Mouse (Mus musculus) layer of hippocampus, adult 11-12 months (tissue): Measurements from ENCODE around the gene Iqschfp.

Experiments
- DNase-seq: peaks from one replicate; pipeline ENCODE4 v3.0.0; 2022; ENCODE audit warnings: low spot score

Iqschfp gene

DNA sequence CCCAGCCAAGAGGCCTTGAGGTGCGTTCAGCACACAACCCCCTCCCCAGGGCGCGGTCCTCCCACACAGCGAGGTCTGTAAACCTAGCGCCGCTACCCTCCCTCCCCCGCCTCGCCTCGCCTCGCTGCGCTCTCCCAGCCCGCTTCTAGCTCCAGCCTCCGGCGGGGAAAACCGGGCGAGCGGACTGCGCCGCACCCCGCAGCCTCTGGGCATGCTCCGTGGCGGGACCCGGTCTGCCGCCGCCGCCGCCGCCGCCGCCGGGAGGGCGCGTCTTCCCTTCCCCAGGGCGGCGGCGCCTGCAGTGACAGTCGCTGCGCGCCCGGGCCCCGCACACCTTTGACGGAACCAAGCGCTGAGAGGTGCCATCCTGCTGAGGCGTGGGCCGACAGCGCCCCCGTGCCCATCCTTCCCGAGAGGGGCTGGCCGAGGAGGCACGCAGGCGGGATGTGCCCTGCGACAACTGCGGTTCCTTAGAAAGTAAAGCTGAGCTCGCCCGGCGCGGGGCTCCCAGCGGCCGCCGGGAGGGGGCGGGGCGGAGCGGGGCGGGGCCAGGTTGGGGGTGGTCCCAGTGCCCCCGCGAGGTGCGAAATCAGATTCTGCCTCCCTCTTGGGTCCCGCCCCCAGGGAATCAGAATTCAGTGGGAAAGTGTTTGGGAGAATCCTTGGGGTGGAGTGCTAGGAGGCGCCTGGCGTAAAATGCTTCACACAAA, 601.7 kb downstream of the Iqschfp start:
- peak; percentile 74 for DNase-seq

DNA sequence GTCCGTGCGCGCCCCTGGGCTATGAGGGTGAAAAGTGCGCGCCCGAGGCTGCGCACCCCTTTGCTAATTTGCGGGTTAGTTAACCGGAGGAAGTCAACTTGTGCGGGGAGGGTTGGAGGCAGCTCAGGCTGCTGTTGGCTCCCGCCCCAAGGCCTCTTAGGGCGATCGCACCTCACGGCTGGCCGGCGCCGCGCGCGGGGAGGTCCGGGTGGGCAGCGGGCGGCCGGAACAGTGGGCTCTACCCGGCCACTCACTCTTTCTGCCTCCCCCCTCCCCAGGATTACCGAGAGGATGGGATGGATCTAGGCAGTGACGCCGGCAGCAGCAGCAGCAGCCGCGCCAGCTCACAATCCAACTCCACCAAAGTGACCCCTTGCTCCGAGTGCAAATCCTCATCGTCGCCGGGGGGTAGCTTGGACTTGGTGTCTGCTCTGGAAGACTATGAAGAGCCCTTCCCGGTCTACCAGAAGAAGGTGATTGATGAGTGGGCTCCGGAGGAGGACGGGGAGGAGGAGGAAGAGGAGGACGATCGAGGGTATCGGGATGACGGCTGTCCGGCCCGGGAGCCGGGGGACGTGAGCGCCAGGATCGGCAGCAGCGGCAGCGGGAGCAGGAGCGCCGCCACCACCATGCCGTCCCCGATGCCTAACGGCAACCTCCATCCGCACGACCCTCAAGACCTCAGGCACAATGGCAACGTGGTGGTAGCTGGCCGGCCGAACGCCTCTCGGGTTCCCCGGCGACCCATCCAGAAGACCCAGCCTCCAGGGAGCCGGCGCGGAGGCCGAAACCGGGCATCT, 602.5 kb downstream of the Iqschfp start:
- no peak for DNase-seq

DNA sequence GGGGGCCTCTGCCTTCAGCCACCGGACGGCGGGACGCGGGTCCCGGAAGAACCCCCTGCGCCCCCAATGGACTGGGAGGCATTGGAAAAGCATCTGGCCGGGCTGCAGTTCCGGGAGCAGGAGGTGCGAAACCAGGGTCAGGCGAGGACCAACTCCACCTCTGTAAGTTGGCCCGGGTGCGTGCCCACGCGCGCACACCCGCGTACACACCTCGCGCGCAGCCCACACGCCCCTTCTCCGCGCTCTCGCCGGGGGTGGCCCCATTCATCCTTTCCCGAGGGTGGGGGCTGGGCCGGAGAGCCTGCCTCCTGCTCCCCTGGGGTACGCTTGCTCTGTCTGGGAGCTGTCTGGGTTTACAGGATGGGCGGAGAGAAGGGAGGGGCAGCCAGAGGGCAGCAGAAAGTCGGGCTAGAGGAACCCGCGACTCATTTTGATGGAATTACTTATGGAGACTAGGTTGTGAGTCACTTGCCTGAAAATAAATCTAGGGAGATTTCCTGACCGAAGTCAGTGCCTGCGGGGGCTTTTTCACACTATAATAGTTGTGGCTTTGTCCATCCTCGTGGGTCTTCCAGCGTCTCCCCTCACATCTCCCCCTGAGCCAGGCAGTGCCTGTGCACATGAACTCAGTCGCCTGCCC, 603.2 kb downstream of the Iqschfp start:
- peak; percentile 71 for DNase-seq

DNA sequence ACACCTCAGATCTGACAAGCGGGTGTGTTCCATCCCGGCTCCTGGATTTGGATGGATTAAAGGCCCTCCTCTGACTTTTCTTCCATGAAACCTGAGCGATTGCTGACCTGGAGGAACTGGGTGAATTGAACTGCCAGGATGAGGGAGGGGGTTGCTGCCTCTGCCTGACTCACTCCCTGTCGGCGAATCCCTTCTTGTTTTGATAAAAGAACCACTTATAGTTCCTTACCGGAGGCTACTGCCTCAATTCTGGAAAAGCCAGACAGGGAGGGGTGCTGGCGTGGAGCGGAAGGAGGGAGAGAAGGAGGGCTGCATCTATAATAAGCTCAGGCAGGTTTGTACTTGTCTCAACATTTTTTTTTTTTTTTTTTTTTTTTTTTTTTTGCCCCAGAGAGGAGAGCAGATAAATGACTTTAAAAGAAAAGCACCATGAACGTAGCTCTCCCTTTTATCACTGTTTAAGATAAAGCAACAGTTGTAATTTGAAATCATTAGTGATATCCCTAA, 603.8 kb downstream of the Iqschfp start:
- no peak for DNase-seq

DNA sequence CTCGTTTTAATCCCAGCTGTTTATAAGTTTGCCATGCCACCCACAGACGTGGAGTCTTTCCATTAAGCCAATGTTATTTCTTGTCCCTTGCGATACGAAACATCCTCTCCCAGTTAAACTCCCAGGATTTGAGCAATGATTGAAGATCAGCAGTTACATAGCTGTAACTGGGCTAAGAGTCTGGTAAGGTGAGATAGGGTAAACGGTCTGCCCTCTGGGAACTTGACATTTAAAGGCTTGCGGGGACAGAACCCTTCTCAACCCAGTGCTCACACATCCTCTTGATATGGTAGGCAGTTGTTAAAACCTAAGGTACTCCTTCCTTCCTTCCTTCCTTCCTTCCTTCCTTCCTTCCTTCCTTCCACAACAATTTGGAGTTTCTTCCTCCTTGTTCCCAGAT, 604.5 kb downstream of the Iqschfp start:
- DNase-seq = no peak

DNA sequence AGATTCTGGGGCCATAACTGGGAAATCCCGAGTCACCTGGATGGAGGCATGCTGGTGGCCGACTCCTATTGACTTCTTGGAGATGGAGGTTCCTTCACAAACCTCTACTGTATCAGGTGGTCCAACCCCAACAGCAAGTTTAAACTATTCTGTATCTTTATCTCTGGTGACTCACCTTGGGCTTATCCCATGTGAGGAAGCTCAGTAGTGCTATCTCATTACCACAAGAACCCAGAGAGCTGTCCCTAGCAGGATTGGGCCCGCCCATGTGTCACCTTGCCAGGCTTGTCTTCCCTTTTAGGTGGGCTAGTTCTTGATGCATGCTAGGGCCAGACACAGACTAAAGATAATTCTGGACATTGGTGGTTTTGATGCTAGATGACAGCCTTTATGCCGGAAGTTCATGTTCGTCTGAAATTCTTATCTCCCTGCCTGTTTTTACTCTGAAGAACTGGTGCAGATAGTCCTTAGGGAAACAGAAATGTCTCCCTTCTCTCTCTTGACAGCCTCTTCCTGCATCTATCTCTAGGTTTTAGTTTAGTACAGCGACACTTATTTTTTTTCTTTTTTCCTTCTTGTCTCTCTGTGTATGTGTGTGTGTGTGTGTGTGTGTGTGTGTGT, 607.6 kb downstream of the Iqschfp start:
- DNase-seq = no peak

DNA sequence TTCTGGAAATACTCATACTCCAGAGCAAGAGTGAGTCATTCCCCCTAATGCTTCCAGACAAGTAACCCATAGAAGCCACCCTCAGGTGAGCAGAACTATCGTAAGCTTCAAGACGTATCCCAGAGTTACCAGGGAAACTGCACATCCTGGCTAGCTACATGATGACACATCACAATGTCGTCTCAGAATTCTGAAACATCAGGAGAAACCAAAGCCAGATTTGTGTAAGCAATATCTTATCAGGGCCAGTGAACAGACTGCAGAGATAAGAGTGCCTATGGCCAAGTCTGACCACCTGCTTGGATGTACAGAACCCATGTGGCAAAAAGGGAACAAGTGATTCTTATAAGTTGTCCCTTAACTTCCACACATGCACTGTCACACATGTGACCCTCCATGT, 612.8 kb downstream of the Iqschfp start:
- DNase-seq = no peak

DNA sequence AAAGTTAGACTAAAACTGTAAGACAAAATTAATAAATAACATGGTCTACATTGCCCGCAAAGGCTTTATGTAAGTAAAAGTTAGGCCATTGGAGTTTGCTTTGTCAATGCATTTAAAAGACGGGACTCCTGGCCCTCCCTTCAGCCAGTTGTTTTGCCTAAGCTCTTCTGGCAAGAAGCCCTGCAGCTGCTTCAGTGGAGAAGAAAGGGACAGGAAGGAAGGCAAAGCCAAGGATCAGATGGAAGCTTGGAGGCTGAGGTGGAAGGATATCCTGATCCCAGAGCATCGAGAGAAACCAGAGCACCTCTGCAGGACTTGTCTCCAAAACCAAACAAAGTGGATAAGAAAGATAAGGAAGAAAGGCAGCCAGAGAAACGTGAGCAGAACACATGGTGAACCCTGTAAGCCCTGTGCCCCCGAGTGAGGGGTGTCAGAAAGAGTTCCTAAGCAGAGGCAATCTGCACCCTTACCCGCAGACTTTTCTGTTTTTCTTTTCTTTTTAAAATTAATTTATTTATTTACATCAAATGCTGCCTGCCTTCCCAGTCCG, 614.8 kb downstream of the Iqschfp start:
- no peak for DNase-seq

DNA sequence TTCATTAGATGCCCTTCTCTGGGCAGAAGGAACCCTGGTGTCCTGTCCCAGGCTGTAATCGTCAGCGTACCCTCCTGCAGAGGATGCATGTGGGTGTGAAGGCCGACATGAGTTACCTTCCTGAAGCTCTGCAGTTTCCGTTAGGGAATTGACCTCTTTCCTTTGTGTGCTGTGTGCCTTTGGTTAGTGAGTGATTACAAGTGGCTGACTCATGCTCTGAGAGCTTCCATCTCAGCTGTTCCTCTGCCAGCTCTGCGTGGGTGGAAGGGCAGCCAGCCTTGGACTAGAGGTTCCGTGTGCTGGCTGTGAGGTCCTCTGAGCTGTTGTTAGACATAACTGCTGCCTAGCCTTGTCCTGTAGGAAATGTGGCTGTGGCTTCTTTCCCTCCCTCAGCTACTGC, 616.6 kb downstream of the Iqschfp start:
- peak; percentile 65 for DNase-seq

DNA sequence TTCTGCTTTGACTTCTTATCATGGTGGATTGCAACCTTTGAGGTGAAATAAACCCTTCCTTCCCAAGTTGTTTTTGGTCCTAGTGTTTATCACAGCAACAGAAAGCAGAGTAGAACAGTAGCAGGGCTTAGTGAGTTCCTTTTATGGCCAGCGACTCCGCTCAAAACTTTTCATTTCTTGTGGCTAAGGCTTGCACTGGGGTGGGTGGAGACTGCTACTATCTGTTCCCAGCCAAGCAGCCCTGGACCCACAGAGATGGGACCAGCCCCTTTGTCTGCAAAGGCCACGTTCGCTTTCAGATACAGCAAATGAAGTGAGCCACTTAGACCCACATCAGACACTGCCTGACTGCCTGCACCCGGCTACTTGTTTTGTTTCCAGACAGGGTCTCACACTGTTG, 618.8 kb downstream of the Iqschfp start:
- DNase-seq = no peak

DNA sequence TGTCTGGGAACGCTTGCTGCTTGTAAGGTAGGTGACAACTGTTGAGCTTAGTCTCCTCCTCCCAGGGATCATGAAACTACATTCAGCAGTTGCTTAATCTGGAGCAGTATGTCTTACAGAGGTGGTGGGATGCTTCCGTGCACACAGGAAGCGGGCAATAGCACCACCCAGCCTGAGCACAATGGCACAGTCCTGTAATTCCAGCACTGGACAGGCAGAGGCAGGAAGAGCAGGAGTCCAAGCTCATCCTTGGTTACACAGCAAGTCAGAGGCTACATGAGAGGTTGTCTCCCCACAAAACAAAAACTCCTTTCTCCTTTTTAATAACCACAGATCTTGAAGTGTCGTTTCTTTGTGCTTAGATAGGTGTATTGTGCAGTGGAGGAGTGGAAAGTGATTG, 619.7 kb downstream of the Iqschfp start:
- no peak for DNase-seq

DNA sequence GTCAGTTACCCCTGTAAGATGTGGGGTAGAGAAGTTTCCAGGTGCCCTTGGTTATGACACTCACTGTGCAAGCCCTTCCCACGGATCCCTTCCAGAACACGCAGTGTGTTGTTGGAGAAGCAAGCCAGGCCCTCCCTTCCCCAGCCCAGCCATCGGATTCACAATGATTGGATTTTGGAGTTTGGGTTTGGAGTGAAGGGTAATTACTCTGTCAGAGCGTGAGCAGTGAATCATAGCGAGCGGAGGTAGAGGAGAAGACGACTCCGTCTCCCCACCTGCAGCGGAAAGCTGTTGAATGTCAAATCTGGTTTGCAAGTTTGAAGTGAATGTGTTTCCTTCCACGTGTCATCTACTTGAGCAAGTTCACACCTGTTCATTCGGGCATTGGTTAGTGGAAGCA, 620.3 kb downstream of the Iqschfp start:
- no peak for DNase-seq

DNA sequence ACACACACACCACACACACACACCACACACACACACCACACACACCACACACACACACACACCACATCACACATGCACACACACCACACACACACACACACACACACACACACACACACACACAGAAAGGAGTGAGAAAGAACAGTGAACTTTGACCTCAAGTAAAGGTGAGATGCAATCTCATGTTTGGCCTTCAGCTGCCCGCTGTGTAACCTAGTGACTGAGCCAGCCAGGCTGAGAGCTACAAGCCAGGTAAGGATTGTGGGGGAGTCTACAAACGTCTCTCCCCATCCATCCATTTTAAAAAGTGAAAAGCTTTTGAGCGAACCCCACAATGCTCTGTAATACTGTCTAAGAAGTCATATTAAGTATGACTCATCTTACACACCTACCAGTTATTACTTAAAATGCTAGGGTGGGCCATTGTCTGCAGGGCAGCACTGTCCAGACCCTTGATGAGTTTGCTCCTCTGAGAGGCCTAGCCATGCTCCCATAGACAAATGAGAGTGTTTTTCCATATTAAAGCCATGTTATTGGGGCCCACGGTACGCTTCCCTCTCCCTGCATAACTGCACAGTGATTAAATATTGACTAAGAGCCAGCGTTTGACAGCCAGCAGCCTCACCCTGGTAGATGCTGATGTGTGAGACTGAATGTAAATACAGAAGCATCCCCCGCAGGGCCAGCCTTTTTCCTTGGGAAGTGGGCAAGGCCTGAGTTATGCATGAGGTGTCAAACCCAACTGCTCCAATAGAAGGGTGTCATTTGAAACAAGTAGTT, 621.5 kb downstream of the Iqschfp start:
- DNase-seq = no peak

DNA sequence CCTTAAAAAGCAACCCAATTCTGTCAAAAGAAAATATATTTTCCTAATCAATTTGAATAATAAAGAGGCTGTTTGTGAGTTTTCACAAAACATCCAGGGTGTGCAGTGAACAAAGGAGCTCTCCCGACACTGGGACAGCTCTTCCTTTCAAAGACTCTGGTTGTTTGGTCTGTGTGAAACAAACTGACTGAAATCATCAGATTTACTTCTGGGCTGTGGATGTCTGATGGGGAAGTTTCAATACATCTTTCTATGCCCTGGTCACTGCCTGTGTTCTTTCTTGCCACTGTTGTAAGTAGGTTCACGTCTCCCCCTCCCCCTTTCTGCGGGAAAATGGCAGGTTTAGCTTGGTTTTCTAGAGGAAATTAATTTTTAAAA, 622.1 kb downstream of the Iqschfp start:
- no peak for DNase-seq

DNA sequence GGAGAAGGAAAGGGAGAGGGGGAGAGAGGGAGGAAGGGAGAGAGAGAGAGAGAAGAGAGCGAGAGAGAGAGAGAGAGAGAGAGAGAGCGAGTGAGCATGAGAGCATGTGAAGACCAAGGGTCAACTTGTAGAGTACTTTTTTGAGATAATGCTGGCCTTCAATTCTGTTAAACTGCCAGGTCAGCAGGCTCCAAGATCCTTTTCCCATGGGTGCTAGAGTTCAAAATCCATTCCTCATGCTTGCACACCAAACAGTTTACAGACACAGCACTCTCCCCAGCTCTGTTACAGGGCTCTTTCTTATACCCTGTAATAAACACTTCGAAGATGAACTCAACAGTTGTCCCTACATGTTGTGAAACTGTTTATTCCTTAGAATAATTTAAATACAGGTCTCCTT, 622.7 kb downstream of the Iqschfp start:
- no peak for DNase-seq

DNA sequence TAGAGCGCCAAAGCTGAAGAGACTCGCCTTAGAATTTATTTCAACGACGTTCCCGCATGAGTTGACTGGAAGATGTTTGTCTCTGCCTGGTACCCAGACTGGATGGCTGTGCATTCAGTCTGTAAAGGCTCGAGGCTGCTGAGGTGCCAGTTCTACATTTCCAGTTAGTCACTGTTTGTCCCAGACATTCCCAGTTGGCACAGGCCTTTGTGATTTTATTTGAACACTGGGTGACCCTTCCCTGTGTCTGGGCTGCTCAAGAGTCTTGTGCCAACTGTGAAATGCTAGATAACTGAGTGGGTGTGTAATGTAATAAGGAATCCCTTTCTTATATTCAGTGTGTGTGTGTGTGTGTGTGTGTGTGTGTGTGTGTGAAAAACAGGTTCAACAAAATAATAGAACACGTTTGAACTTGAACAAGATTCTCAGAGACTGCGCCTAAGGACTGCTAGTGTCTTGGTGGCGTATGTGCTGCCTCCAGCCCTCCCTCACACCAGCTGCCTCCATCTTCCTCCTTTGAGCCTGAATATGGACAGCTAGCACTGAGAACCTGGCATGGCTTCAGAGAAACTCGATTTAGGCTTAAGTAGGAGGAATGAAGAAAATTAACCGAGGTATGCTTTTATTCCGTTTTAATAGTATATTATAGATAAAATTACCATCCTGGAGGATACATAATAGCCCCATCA, 624.5 kb downstream of the Iqschfp start:
- DNase-seq = no peak

DNA sequence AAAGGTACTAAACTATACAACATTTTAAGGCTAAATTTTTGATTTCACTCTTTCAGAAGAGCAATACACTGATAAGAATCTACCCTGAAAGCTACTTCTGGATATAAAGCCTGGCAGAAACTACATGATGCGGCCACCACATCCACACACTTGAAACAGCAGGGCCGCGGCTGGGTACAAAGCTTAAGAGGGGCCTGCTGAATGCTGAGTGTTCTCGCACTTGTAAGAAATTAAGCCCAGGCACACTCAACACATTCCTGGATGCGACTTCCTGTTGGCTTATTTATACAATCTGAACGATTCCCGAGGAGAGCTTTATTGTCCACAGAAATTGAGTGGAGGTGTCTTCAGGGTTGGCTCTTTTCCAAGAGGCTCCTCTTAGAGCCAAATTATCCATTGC, 625.2 kb downstream of the Iqschfp start:
- DNase-seq = no peak

DNA sequence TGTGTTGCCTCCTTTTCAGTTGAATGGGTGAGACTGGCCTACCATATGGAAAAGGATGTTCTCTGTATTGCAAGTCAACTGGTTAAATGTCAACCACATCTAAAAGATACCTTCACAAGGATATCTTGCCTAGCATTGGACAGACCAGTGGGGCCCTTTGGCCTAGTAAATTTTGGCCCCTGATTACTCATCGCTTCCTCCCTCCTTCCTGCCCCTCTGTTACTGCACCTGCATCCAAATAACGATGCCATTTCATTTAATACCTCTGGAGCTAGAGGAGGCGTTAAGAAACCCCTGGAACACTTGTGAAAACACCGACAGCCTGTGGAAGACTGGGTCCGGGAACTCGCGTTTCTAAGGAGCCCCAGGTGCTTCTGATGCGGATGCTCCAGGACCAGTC, 626.0 kb downstream of the Iqschfp start:
- no peak for DNase-seq

DNA sequence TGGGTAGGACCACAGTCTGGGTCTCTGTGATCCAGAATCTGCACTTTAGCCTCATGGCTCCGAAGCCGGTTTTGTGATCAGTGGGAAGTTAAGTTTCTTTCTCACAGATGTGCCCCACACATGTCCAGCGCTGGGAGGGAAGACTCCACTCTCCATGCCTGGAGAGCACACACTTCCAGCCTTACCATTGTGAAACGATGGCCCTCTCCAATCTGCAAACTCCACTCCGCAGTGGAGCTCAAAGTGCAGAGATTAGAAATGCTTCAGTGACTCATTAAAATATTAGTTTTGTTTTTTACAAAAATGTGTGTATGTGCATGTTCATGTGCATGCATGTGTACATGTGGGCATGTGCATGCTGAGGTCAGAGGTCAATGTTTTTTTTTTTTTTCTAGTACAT, 626.6 kb downstream of the Iqschfp start:
- no peak for DNase-seq

DNA sequence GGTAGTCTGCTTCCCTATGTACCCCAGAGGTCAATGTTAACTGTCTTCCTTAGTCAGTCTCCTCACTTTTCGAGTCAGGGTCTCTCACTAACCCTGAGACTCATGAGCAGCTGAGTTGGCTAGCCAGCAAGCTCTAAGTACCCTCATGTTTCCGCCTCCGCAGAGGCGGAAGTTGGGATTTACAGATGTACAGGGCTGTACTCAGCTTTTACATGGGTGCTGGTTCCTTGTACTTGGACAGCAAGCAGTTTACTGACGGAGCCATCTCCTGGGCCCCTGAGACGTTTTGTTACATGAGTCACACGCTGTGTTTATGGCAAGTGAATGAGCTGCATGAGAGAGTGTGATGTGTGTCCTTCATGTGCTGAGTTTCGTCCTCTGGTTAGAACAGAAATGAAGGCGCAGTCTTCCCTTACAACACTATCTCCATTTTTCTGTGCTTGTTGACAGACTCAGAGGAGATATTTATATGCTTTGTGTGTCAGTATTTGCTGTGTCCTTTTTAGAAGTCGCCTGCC, 633.4 kb downstream of the Iqschfp start:
- DNase-seq = no peak

DNA sequence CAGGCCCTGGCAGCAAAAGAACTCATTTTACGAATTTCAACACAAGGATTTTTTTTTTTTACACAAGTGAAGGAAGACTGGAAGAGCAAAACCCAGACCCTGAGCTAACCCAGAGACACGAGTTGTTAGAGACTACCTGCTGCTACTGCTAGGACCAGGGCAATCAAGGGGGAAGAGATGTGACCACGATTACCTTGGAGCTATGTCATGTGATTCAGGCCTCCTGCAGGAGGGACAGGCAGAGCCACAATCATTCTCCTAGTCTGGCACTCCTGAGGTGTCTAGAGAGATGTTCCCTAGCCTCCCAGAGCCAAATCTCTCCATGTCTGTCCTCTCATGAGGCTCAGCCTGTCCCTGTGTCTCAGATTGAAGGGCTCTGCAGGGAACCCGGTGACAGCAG, 634.4 kb downstream of the Iqschfp start:
- no peak for DNase-seq
